Mouse (Mus musculus) olfactory bulb, adult 2 months (tissue): ENCODE measurements around the gene Itgb5. TPM values are rescaled to one million over a fixed set of nuclear protein-coding genes. Genes with fewer than 3 reads are reported as not detected.

Experiments used
- H3K27ac ChIP-seq: fragments of 200-500 bp; 2 replicates; pipeline ENCODE4 v1.5.1; 2012; ENCODE audit warnings: low read depth, low read length; ENCODE audit not compliant: insufficient read depth
- H3K4me1 ChIP-seq: fragments of 200-500 bp; 2 replicates; pipeline ENCODE4 v1.6.1; 2012; ENCODE audit warnings: low read length; ENCODE audit not compliant: control insufficient read depth, insufficient read depth
- H3K4me3 ChIP-seq: fragments of 200-500 bp; 2 replicates; pipeline ENCODE4 v1.5.1; 2012; ENCODE audit warnings: mild to moderate bottlenecking, low read depth, low read length, moderate library complexity; ENCODE audit not compliant: insufficient read depth
- CTCF ChIP-seq: fragments of 200-500 bp; IDR thresholded peaks from 2 replicates; pipeline ENCODE4 v1.5.1; 2012; ENCODE audit warnings: low read depth, mild to moderate bottlenecking, low read length, moderate library complexity; ENCODE audit not compliant: insufficient read depth
- POLR2A ChIP-seq: fragments of 200-500 bp; IDR thresholded peaks from 2 replicates; pipeline ENCODE4 v1.6.1; 2012; ENCODE audit warnings: mild to moderate bottlenecking, low read depth, low read length, moderate library complexity; ENCODE audit not compliant: insufficient read depth
- WGBS: fragments of 180-500 bp; shearing (Covaris S2); methylation state at CpG from one replicate; pipeline ENCODE4 v1.1.7; 2018; 5-methylcytosine and 5-hydroxymethylcytosine counted together
- polyA plus RNA-seq: library from polyadenylated mRNA; stranded (reverse); fragments of >200 nt; gene quantifications from 2 replicates; pipeline ENCODE4 v1.2.4, GENCODE M21; 2012; ENCODE audit warnings: low replicate concordance; ENCODE audit not compliant: missing spikeins, insufficient read depth, insufficient read length

The Itgb5 gene
- polyA plus RNA-seq, 1 experiment = not detected

DNA sequence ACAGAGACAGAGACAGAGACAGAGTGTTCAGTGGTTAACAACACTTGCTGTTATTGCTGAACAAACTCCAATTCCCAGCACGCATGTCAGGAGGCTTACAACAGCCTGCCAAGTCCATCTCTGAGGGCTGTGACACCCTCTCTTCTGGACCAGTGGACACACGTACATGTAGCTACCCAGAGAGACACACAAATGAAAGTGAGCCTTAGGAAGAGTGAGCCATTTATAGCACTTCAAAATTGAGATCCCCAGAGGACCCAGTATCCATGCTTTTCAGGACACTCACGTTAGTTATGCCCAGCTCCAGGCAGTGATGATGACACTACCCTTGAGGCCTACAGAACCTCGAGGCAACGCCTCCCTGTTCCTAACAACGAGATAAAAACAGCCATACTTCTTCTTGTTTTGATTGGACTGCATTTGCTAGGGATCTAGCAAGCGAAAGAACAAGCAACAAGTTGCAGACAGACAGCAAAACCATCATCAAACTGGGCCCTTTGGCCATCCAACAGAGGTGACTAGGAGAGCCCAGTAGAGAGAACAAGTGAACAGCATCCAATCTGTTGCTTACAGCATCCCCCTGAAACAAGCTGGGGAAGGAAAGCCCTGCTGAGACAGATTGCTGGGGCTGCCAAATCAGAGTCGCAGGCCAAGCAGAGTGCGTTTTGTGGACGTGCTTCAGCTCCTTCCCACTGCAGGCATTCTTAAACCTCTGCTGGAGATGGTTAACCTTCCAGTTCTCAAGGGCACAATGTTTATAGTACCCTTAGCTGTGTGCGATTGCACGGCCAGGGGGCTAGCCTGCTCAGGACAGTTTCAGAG, 109.1 kb downstream of the Itgb5 start:
- 69% methylated on average over 12 of the region's 12 CpGs for WGBS
- peaks cover 16% of the 10 kb centered on the region for H3K4me1 ChIP-seq
- TF ChIP-seq CTCF (no peak), POLR2A (no peak)
- no peak overlapping the region for H3K4me3 ChIP-seq
- H3K27ac ChIP-seq = no peak overlapping the region

DNA sequence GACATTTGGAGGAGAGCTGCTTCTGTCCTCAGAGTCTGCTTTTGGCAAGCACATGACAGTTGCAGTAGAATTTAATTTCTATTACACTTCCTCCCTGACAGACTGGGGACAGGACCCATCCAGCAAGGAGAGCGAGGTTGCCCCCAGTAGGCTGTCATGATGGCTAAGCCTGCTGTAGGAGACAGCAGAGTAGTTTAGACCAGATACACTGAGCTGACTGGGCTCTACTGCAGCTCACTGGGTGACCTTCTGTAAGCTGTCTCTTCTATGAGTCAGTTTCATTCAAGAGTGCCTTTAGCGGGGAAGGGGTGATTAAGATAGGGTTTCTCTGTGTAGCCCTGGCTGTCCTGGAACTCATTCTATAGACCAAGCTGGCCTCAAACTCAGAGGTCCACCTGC, 109.7 kb downstream of the Itgb5 start:
- Histone ChIP-seq H3K27ac (no peak overlapping the region), H3K4me3 (no peak overlapping the region), H3K4me1 (peaks cover 16% of the 10 kb centered on the region)
- TF ChIP-seq CTCF (no peak), POLR2A (no peak)
- WGBS = 84% methylated on average over 2 of the region's 2 CpGs

DNA sequence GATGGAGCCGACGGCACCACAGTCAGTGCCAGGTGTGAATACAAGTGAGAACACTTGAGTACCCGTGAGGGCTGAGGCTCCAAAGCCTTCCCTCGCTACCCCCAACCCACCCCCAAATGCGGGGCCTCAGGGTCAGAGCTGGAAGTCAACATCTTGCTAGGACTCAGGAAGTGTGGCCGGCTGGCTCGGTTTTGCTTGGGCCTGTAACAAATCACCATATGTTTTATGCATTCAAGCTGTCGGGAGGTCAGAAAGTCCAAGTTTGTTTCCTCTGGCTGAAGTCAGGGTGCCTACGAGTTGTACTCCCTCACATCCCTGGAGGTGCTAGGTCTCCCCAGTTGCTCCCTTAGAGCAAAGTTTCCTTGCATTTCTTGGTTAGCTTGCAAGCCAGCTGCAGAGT, 110.2 kb downstream of the Itgb5 start:
- no peak overlapping the region for H3K27ac ChIP-seq
- peaks cover 12% of the 10 kb centered on the region for H3K4me1 ChIP-seq
- no peak overlapping the region for H3K4me3 ChIP-seq
- WGBS = 91% methylated on average over 9 of the region's 9 CpGs
- TF ChIP-seq CTCF = no peak
- TF ChIP-seq POLR2A = no peak

DNA sequence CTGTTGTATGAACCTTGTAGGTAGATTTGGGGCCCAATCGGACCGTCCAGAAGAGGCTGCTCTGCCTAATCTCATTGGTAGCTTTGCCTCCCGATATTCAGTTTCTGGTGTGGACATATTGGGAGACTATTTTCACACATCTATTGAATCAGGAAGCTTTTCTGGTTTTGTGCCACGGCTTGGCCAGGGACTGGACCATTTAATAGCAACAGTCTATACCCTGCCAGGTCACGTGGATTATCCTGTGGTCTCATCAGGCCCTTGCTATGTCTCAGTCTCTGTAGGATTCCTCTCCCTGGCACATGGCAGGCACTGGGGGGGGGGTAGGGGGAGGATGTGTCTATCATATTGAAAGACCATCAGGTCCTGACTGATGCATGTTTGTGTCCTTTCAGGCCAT, 110.6 kb downstream of the Itgb5 start:
- Histone ChIP-seq H3K27ac (no peak overlapping the region), H3K4me1 (peaks cover 12% of the 10 kb centered on the region), H3K4me3 (no peak overlapping the region)
- TF ChIP-seq CTCF = no peak
- no peak for TF ChIP-seq POLR2A
- 85% methylated on average over 5 of the region's 5 CpGs for WGBS

DNA sequence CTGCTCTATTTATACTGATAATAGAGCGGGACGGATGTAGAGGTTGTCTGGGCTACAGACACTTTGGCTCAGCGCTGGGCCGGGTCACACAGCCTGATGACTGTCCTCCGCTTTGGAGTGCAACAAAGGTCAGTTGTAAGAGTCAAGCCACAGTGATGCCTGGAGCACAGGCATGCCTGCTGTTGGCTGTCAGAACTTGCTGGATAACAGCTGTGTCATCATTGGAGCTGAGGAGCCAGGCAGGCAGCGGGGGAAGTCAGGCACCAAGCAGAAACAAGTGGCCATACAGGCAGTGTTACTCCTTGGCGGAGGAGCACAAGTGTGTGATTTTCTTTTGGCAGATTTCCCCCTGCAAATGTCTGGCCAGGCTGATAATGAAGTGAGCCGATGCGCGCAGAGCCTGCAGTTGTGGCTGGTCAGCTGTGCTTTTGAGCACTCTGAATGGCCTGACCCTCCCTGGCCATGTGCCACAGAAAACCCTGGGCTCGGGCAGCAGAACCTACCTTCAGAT, 111.9 kb downstream of the Itgb5 start:
- peaks cover 12% of the 10 kb centered on the region for H3K4me1 ChIP-seq

DNA sequence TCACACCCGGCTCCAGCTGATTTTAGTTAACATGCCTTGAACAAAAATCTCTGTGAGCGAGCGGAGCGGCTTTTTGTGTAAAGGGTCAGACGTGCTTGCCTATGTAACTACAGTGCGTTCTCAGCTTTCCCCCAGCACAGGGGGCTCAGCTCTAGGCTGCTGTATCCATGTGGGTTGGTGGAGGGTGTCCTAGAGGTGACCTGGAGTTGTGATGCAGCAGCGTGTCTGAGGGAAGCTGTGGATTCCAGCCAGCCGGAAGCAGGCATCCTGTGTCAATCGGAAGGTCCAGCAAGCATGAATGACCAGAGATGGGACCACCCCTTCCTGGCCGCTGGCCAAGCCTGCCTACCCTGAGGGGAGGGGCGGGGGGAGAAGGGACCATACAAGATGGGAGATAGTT, 112.9 kb downstream of the Itgb5 start:
- Histone ChIP-seq H3K27ac (no peak overlapping the region), H3K4me1 (peaks cover 12% of the 10 kb centered on the region), H3K4me3 (no peak overlapping the region)
- TF ChIP-seq POLR2A (no peak), CTCF (no peak)
- 73% methylated on average over 11 of the region's 11 CpGs for WGBS

More for the DNA sequence above, 111.9 kb downstream of the Itgb5 start:
- no peak overlapping the region for H3K4me3 ChIP-seq
- WGBS = 34% methylated on average over 11 of the region's 11 CpGs
- TF ChIP-seq POLR2A = no peak
- TF ChIP-seq CTCF = no peak
- H3K27ac ChIP-seq = no peak overlapping the region

DNA sequence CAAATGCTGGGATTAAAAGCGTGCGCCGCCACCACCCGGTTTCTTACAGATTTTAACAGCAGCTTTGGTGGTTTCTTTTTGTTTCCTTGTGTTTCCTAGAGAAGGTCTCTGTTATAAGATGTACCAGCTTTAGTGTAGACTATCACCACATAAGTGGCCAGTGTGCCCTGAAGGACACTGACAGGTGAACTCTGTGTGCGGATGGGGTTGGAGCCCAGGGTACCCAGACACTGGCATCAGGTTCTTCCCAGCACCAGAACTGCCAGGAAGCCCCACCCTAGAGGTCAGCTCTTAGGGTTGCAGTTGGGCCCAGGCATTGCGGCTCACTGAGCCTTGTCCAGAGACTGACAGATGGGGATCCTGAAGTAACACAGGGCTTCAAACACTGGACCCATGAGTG, 113.9 kb downstream of the Itgb5 start:
- peaks cover 12% of the 10 kb centered on the region for H3K4me1 ChIP-seq

DNA sequence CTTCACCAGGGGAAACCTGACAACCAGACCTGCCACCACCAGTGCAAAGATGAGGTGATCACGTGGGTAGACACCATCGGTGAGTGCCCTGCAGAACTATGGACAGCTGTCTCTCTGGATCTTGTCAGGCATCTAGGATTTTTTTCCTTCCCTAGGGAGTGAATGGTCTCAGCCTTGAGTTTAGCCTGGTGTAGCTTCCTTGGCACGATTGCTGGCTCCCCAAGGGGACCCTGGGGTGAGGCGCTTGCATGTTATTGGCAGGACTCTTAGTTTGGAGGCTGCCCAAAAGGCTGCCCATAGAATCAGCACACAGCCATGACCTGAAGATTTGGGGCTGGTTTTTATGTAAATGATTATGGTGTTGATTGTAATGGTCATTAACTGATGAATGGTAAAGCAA, 114.7 kb downstream of the Itgb5 start:
- no peak overlapping the region for H3K4me3 ChIP-seq
- WGBS = 69% methylated on average over 4 of the region's 4 CpGs
- TF ChIP-seq POLR2A = no peak
- no peak for TF ChIP-seq CTCF
- peaks cover 13% of the 10 kb centered on the region for H3K4me1 ChIP-seq
- no peak overlapping the region for H3K27ac ChIP-seq

More for the DNA sequence above, 113.9 kb downstream of the Itgb5 start:
- TF ChIP-seq CTCF (no peak), POLR2A (no peak)
- H3K27ac ChIP-seq = no peak overlapping the region
- WGBS = over 99% methylated on average over 6 of the region's 6 CpGs
- no peak overlapping the region for H3K4me3 ChIP-seq

DNA sequence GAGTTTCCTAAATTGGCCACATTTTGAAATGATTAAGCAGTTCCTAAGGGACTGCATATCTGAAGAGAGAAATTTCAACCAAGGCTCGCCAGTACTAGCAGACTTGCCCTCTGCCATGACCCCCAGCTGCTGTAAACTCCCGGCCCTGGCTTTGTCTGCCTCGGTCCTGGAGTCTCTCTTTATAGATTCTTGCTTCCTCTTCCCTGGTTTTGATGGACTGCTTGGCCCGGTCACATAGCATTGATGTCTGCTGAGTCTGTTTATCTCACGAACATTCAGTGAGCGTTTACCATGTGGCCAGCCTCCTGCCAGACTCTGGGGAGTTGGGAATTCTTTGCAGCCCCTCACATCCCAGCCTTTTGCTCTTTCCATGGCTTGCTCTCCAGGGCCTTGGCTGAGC, 115.3 kb downstream of the Itgb5 start:
- peaks cover 13% of the 10 kb centered on the region for H3K4me1 ChIP-seq
- 63% methylated on average over 6 of the region's 6 CpGs for WGBS
- no peak for TF ChIP-seq POLR2A
- TF ChIP-seq CTCF = no peak

DNA sequence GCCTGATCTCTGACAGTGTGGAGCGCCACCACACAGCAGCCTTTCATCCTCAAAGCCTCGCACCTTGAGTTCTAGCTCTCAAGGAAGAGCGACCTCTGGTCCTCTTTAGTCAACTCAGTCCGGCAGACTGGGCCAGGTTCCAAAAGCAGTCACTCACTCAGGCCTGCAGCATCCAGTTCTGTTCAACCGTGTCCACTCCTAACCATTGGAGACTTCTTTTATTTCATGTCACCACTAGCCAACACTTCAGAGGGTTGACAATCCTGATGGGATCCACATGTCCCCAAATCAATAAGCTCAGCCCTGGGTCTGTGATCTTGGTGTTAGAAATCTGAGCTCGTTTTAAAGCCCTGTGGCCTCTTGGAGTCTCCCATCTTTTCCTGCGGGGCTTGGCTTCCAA, 116.6 kb downstream of the Itgb5 start:
- H3K4me3 ChIP-seq = no peak overlapping the region
- peaks cover 13% of the 10 kb centered on the region for H3K4me1 ChIP-seq
- TF ChIP-seq CTCF (no peak), POLR2A (no peak)
- no peak overlapping the region for H3K27ac ChIP-seq
- WGBS = 87% methylated on average over 7 of the region's 7 CpGs

More for the DNA sequence above, 115.3 kb downstream of the Itgb5 start:
- H3K4me3 ChIP-seq = no peak overlapping the region
- no peak overlapping the region for H3K27ac ChIP-seq
